Mouse (Mus musculus): Measurements from ENCODE around the gene Socs2.
"Not testable (repeated sequence)": the region's sequence is repeated elsewhere in the genome, so short reads cannot be mapped to it uniquely, and the experiment has no call there.

Socs2 gene

DNA sequence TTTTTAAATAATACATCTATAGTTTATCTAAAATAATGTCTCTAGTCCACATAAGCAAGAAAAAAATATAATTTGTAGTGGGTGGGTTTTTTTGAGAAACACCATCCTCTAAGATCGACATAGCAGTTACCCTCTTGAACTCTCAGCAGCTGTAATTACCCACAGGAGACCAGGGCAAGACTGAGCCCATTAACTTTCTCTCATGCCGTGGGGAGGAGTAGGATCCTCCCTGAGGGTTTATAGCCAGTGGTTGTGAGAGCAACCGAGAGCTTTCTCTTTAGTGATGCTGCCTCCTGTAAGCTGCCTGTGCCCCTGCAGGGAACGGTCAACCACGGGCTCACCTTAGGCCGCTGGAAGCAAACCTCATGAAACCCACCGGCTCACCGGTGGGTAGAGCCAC, 24.9 kb downstream of the Socs2 start:
- no peak for DNase-seq (ENCODE audit: extremely low spot score)

DNA sequence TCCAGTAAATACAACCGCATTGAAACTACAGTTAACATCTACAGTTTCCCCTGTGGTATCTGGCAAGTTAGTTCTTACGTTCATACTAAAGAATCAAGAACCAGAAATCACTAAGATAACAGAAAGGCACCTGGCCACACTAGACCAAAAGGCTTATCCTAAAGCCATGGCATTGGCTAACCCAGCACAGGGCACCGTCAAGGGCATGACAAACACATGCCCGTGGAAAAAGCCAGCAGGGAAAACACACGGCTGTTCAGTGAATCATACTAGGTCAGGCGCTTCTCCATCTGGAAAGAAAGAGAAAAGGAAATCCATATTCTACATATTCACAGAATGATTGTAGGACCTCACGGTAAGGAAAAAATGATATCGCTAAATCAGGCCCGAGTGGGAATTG, 26.1 kb downstream of the Socs2 start:
- DNase-seq (ENCODE audit: extremely low spot score), result no peak

DNA sequence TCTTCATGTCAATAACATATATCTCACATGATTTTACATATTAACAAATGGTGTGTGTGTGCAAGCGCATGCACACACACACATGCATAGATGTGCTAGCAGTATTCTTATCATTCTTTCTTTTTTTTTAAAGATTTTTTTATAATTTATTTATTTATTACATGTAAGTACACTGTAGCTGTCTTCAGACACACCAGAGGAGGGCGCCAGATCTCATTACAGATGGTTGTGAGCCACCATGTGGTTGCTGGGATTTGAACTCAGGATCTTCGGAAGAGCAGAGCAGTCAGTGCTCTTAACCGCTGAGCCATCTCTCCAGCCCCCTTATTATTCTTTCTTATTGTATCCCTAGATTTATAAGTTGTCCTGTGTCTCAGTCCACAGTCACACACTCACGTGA, 27.2 kb downstream of the Socs2 start:
- DNase-seq (ENCODE audit: extremely low spot score), result not testable (repeated sequence)

DNA sequence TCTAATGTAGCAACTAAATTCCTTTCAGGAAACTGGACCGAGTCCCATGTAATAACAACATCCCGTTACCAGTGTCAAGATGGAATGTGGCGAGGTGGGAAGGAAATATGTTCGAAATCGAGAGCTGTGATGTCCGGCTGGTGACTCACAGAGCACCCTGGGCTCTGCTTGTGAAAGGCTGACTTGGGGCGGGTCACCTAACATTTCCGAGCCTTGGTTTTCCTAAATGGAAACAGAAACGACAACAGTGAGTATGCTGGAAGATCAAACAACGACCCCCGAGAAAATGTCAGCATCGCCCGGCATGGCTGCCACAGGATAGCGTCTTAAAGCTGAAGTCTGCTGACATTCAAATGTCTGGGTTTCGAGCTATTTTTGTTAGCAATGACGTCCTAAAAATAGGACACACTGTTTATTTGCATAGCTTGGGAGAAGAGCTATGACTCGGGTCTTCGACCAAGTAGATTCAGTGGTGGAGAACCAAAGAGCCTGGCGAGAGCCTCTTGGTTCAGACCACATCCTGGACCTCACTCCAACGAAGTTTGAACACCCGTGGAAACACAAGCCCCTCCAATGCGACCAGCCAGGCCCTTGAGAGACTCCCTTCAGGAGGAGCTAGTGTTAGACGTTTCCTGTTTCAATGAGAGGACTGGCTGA, 28.0 kb downstream of the Socs2 start:
- no peak for DNase-seq (ENCODE audit: extremely low spot score)

DNA sequence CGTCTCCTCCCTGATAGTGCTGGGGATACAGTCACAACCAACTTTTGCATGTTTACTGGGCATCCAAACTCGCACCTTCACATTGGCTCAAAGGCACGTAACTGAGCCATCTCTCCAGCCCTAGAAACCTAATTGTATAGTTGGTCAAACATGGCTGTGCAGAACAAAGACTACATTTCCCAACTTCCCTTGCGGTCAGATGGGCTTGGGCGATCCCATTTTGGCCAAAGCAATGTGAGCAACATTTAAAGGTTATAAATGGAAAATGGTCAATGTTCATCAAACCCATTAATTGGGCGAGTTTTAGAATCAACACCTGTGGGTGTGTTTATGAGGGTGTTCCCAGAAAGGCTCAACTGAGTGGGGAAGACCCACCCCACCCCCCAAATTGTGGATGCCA, 30.5 kb downstream of the Socs2 start:
- no peak for DNase-seq (ENCODE audit: extremely low spot score)

DNA sequence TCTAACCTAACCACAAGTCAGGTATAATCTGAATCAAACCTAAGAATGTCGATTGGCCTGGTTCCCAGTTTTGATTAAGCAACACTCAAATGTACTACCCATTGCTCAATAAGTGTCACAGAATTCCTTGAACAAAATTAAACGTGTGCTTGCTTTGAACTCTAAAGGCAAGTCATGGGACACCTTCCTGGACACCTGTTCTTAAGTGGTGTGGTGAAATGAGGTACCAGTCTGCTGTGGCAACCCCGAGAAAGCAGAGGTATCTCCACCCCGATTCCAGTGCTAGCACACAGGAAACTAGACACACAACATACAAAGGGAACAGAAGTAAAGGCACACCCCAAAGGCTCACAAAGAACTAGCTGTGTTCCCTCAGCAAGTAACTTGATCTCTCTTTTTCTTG, 31.2 kb downstream of the Socs2 start:
- no peak for DNase-seq (ENCODE audit: extremely low spot score)

DNA sequence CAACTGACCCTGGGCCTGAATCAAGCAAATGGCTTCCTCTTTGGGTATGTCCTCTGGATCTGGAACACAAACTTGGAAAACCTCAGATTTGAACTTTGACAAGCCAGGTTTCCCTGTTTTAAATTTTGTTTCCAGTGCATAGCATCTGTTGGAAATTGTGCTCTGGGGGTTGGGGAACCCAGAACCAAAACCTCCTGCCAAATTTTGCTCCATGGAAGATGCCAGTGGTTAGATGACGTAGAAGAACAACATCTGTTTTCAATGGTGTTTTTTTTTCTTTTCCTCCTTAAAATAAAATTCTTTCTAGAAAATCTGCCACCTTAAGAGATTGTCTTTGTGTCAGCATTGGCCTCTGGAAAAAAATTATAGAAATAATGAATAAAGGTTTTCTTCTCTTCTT, 31.9 kb downstream of the Socs2 start:
- no peak for DNase-seq (ENCODE audit: extremely low spot score)

DNA sequence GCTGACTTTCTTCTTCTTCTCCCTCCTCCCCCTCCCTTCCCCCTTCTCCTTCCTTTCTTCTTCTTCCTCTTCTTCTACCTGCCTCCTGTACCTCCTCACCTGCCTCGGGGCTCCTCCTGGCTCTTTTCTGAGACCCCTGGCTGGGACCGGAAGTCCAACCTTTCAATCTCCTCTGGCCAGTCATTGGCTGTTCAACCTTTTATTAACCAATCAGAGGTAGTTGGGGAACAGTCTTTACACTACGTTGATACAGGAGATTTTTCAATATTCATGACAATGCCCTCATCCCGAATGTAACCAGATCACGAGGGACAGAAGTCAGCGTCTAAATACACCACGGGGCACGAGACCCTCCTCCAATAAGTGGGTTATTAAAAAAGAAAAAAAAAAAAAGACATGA, 32.5 kb downstream of the Socs2 start:
- no peak for DNase-seq (ENCODE audit: extremely low spot score)

DNA sequence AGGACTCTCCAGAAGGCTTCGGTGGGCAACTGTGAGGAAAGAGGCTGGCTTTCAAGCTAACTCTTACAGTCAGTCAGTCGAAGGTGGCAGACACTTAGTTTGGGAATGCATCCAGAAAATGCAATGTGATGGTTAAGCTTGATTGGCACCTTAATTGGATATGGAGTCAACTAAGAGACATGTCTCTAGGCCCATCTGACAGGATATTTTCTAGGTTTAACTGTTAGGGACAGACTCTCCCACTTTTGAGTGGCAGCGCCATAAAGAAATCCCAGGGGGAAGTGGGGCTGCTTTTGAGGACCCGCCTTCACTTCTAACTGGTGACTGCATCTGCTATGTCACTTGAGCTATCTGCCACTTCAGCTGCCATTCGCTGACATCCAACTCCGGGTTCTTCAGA, 43.6 kb downstream of the Socs2 start:
- no peak for DNase-seq (ENCODE audit: extremely low spot score)

DNA sequence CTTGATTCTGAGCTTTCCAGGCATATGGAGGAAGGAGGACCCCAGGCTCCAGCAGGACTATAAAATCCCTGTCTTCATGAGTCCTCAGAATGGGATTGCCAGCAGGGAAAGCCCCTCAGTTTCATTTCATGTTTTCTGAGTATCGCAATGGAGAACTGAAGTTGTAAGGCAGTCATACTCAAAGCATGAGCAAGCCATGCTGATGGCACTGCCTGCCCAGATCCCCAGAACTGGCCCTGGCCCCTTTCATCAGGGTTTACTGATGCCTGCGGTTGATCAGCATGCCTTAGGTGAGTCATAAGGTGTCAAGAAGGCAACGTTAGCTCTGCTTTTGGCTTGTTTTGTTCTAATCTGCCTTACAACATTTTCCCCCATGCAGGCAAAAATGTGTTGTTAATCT, 45.0 kb downstream of the Socs2 start:
- DNase-seq (ENCODE audit: extremely low spot score), result no peak

DNA sequence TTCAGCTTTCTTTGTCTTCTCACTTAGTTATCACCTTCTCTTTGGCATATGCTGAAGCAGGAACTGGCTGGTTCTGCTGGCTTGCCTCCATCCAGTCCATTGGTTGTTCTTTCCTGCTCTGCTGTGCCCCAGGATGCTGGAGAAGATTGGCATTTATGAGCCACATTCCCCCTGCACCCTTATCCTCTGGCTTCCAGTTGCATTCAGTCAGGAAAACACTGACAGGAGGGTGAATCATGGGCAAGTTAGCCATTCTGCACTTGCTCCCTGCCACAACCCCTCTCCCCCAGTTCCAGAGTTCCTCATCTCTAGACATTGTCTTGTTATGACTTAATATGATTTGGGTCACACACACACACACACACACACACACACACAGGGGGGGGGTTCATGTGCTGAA, 47.8 kb downstream of the Socs2 start:
- DNase-seq (ENCODE audit: extremely low spot score), result no peak

DNA sequence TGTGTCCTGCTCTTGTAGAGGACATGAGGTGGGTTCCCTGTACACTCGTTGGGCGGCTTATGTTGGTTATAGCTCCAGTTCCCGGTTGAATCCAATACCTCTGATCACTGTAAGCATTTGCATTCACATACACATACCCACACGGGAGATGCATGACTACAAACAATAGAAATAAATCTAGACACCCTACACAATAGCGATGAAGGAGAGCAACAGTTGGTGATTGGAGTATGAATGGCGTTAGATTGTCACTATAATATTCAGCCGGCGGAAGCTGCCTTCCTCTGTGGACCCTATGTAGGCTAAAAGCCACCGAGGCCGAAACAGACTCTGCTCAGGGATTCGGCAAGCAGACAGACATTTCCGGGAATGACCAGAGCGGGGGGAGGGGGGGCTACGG, 48.8 kb downstream of the Socs2 start:
- DNase-seq (ENCODE audit: extremely low spot score), result no peak

DNA sequence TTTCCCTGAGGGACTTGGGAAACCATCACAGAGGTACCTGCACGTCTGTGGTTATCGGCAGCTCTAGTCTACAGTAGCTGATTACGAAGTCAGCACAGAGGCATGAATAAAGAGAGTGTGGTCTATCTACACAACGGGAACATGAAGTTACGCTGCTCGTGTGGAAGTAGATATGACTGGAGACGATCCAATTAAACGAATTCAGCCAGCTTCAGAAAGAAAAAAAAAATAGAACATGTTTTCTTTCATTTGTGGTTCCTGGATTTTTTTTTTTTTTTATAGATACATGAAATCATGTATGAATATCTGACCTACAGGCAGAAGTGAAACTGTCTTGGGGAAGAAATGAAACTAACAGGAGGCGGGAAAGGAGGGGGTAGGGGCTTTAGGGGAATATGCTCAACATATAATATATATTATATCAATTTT, 49.3 kb downstream of the Socs2 start:
- no peak for DNase-seq (ENCODE audit: extremely low spot score)

DNA sequence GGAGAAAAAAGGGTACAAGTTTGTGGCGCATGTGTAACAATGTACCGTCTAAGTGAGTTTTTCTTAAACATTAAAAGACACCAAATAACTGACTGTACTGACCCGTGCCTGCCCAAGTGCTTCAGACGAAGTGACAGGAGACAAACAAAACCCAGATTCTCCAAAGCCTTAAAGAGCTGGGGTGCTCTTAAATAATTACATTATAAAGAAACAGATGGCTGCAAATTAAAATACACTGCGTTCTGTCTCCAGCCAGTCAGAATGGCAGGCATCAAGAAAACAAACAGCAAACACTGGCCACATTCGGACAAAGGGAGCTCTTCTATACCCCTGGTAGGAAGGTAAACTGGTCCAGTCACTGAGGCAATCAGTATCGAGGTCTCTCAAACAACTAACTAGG, 49.7 kb downstream of the Socs2 start:
- no peak for DNase-seq (ENCODE audit: extremely low spot score)

DNA sequence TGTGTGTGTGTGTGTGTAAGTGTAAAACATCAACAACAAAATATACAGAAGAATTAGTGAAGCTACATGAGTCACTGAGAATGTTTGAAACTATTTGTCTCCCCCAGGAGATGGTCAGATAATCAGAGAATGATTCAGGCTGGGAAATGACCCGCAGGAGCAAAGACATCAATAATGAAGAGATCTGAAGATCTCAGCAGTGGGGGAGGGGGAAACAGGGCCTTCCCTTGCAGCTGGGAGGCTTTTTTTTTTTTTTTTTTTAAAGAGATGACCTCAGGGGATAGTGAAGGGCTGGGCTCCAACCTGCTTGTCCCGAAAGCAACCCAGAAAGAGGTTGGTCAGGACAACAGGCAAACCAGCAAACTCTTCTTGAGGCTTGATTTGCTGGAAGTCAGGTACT, 54.7 kb downstream of the Socs2 start:
- peak; percentile 13 for DNase-seq (ENCODE audit: extremely low spot score)

DNA sequence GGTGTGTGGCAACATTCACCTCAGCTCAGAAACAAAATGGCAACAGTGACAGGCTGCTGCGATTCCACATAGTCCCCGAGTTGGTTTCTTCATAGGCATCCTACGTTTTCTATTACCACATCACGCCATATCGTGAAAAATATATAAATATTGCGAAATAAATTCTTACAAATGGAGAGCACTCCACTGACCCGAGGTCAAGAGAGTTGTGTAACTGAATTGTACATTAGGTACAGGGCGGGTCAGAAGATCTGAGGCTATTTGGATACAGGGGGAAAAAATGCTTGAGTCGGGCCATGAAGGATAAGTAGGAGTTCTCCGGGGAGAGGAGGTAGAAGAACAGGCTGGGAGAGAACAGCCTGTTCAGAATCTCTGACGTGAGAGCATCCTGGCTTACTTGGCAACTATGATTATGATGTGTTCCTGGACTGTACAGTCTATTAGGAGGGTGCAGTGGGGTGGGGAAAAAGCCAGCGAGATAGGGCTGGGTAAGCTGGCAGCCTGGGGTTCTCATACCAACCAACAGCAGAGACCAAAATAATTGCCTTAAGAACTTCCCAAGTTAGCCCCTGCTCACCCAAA, 55.6 kb downstream of the Socs2 start:
- DNase-seq (ENCODE audit: extremely low spot score), result no peak

DNA sequence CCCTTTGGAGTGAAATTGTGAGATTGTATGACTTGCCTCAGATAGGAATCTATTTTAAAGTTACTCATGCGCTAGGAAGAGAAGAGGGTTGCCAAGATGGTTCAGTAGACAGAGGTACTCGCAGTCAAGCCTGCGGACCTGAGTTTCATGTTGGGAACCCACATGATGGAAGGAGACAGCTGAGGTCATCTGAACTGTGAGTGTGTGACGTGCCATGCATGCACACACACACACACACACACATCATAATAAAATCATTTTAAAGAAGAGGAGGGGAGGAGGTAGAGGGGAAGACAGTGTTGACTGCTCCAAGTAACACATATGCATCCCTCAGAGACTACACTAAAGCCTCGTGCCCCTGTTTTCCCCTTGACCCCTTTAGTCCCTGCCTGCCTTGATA, 56.9 kb downstream of the Socs2 start:
- DNase-seq (ENCODE audit: extremely low spot score), result no peak

DNA sequence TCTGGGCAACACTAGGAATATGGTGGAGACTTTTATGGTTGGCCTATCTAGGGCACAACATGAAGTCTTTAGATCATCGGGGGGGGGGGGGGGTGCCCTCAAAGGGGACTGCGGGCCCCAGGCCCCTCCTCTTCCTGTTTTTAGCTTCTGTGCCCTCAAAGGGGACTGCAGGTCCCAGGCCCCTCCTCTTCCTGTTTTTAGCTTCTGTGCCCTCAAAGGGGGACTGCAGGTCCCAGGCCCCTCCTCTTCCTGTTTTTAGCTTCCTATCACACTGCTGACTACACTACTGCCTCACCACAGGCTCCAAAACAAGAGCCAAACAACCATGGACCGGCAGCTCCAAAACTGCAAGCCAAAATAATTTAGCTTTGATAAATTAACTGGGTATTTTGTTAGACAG, 59.3 kb downstream of the Socs2 start:
- DNase-seq (ENCODE audit: extremely low spot score), result no peak

DNA sequence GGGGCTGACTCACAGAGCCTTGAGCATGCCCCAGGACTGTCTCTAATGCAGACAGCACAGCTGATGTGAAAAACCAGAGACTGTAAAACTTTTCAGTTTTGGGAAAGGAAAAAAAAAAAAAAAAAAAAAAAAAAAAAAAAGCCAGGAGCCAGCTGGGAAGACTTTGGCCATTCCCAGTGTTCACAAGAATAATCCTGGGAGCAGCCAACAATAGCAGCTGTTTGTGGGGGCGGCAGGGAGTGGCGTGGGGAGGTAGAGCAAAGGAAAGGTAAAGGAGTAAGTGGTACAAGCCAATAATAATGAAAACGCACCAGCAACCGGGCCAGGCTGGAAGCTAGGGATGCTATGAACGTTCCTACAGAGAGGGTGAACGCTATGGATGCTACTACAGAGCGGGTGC, 60.3 kb downstream of the Socs2 start:
- DNase-seq (ENCODE audit: extremely low spot score), result no peak

DNA sequence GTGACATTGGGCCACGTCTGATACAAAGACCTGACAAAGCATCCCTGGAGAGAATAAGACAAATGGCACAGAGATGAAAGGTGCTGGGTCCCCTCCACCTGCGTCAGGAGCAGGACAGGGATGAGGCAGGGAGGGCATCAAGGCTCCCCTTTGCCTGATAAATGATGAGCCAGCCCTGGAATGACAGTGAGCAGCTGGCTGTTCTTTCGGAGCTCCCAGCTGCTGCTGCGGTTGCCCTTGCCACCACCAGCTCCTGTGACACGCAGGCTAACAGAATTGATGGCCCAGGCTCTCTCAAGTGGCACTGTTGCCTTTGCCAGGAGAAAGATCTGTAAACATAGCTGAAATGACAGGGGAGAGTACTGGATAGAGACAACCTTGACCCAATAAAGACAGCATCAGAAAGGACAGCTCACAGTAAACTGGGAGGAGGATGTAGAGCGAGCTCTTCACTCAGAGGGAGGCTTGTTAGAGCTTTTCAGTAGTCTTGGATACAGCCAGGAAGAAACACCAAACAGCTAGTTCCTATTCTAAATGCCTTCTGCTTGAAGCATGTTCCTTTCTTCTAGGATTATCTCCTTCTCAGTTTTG, 61.2 kb downstream of the Socs2 start:
- DNase-seq (ENCODE audit: extremely low spot score), result no peak

DNA sequence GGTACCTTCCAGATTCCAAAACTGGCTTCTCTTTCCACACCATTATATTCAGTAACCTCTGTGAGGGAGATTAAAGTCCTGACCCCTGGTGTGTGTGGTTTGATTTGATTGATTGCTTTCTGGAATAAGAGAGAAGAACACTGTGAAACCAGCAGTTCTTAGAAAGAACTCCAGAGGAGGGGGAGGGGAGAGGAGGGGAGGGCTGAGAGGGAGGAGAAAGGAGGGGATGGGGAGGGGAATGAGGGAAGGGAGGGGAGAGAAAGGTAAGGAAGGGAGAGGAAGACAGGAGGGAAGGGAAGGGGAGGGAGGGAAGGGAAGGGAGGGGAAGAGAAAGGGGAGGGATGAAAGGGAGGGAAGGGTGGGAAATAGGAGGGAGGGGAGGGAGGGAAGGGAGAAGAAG, 62.3 kb downstream of the Socs2 start:
- DNase-seq (ENCODE audit: extremely low spot score), result no peak

DNA sequence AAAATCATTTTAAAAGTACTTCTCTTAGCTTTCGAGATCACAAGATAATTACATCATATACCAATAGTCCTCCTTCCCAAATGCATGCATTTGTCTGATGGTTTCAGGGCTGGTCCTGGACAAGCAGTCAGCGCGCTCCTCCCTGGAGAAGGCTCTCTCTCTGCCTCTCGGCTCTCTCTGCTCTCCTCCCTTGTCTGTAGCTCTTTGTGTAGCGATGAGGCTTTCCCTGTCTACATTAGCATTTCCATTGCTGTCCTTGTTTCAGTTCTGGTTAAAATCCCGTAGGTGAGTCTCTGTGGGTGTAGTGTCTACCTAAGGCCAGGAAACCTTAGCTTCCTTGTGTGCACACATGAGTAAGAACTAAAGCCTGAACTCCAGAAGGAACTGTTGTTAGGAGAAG, 62.9 kb downstream of the Socs2 start:
- no peak for DNase-seq (ENCODE audit: extremely low spot score)

DNA sequence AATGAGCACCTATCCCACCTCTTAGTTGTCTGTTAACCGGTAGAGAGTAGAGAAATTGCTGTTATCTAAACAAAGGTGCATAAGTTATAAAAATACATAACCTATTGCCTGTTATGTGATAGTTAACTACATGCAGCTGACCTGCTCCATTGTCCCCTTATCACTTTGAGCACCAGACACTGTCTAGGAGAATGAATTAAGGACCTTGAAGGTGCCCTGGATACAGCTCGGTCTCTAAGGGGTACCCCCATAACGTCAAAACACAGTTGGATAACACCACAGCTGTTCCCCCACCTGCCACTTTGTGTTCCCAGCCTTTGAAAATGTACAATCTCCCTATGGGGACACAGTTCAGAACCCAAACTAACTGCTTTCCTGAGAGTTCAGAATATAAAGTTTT, 68.5 kb downstream of the Socs2 start:
- DNase-seq (ENCODE audit: extremely low spot score), result no peak

DNA sequence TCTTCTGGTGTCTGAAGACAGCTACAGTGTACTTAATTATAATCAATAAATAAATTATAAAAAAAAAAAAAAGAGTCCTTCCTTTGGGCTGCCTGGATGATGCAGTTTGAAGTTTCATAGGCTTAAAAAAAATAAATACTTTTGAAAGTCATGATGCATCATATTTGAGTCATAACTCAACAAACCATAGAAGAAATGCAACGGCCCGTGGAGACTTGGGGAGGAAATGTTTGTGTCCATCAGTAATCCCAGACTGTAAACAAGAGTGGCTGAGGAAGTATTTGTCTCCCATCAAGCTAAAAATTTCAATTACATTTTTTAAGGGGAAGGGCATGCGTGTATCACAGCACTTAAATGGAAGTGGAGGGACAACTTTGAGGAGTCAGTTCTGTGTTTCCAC, 69.2 kb downstream of the Socs2 start:
- DNase-seq (ENCODE audit: extremely low spot score), result no peak

Measured in embryo, embryonic 9.5 days (tissue).